In genomic region chr1:20951300-20951763, GRCm38 (mm10) we compare ENCODE assay signal across 8 mouse cellular contexts. TPM values are rescaled to one million over a fixed set of nuclear protein-coding genes. Genes with fewer than 3 reads are reported as not detected.
DNase-seq lines count a peak whose midpoint lies in the region; ATAC-seq lines count a peak whose summit lies in the region.

Efhc1 (plus strand) TSS chr1:20951626.

- peak within 1 kb of the TSS; percentile 58 for H3K9ac ChIP-seq in intestine, embryonic 14.5 days (ENCODE audit: low read length)

- DNase-seq in adrenal gland, adult 8-10 months, result peak; percentile 91
- DNase-seq in embryo, embryonic 11.5 days (ENCODE audit: low read depth, low spot score), result peak; percentile 87
- DNase-seq in gastrocnemius, postnatal 36 days, result peak; percentile 87 to 94
- DNase-seq in intestine, embryonic 14.5 days (ENCODE audit: low spot score), result peak; percentile 96
- peak; percentile 89 to 97 for DNase-seq in left cerebral cortex, postnatal 10 days (ENCODE audit: extremely low spot score in 1 of 2, low spot score in 2 of 2)
- peak; percentile 95 for DNase-seq in right cerebral cortex, postnatal 14 days
- DNase-seq in urinary bladder, postnatal 25 days (ENCODE audit: low spot score), result peak; percentile 87

- peak within 1 kb of the TSS; percentile 69 for H3K27ac ChIP-seq in intestine, embryonic 14.5 days (ENCODE audit: low read depth)

- H3K36me3 ChIP-seq in intestine, embryonic 14.5 days (ENCODE audit: control insufficient read depth, insufficient read depth, low read length), result no peaks in the 10 kb centered on the region

- H3K27me3 ChIP-seq in intestine, embryonic 14.5 days (replicated peaks; ENCODE audit: control insufficient read depth, insufficient read depth, low read length), result no peaks in the 10 kb centered on the region

- ATAC-seq in intestine, embryonic 14.5 days (replicated peaks; ENCODE audit: low FRiP score, low TSS enrichment, low read depth), result peak; percentile 96
- peak; percentile 97 for ATAC-seq in megakaryocyte progenitor cell, adult 5-6 weeks (replicated peaks; ENCODE audit: poor library complexity)

- no peaks in the 10 kb centered on the region for H3K4me1 ChIP-seq in intestine, embryonic 14.5 days (replicated peaks; ENCODE audit: control insufficient read depth, insufficient read depth, low read length)

- H3K9me3 ChIP-seq in intestine, embryonic 14.5 days (ENCODE audit: control insufficient read depth, low read length), result no peaks in the 10 kb centered on the region

- WGBS in intestine, embryonic 14.5 days, result 1% methylated on average over 23 of the region's 23 CpGs

- H3K4me3 ChIP-seq in intestine, embryonic 14.5 days (ENCODE audit: low read depth, low read length), result peak within 1 kb of the TSS; percentile 48

- H3K4me2 ChIP-seq in intestine, embryonic 14.5 days (ENCODE audit: low read length), result peak within 1 kb of the TSS; percentile 65

- intact Hi-C loops in gastrocnemius, postnatal 36 days (cut with DNase I), result loop anchor here (5.0 kb wide), 1 partner anchor 126 kb away; the partner anchor contains the start of gene Tram2
- intact Hi-C loops in left cerebral cortex, postnatal 10 days (cut with DNase I), result loop anchor here (5.0 kb wide), 1 partner anchor 121 kb away; no protein-coding TSS in a partner anchor

RNA-seq across cellular contexts. Expression of gene Efhc1, which starts in this region (rescaled TPM):
- 1 to 10 TPM; 2.7 to 4.0 (median 3.6) TPM for total RNA-seq in adrenal gland, adult 8-10 months (2022)
- total RNA-seq in gastrocnemius, postnatal 36 days (2021), result under 1 TPM; 0.36 to 0.81 TPM
- polyA plus RNA-seq in intestine, embryonic 14.5 days (2014; fragmentation: Nextera tagmentation; extraction: Ambion mirVana), result 2.3 and 2.9 TPM in 2 replicates
- 1 to 10 TPM; 1.4 to 1.7 TPM for total RNA-seq in left cerebral cortex, postnatal 10 days (2021)
- total RNA-seq in megakaryocyte progenitor cell, adult 5-6 weeks (2015), result 0.07 and 1.5 TPM in 2 replicates
- total RNA-seq in megakaryocyte progenitor cell, adult 5-6 weeks (2017), result 0.20 and 0.21 TPM in 2 replicates

Comparison
In these comparisons a context has a peak if more than half of its experiments do, and no peak if none do; other contexts are left out.
1. Peak in every context shown above with its lines: DNase-seq, ATAC-seq, H3K4me3 ChIP-seq and H3K27ac ChIP-seq.
2. Peak in DNase-seq in gastrocnemius, postnatal 36 days; RNA of the gene not detected or under 1 TPM.